16 mouse cellular contexts compared by ENCODE assay signal in genomic region chr16:24593535-24593934, GRCm38 (mm10).
DNase-seq lines count a peak whose midpoint lies in the region; TF ChIP-seq lines count a peak whose summit lies in the region.
"Had no signal": no experiment of that assay in that cellular context is flagged by ENCODE, and none has a peak within 500 bp of the region (broad histone marks: within the 10 kb centered on the region; RNA-seq: fewer than 3 reads in every experiment).

No protein-coding gene starts in this region.

- peak; percentile 54 to 85 for DNase-seq in spleen, adult 2 months (ENCODE audit: low read depth in 1 of 2, low spot score in 2 of 2)
- no peak for DNase-seq in spleen, postnatal 14 days (ENCODE audit: low spot score in 2 of 2)
- DNase-seq in monocyte, adult 2 months (ENCODE audit: low read depth in 1 of 2, low spot score in 2 of 2), result peak; percentile 50 to 63
- no peak for DNase-seq in yolk sac, embryonic 10.5 days (ENCODE audit: low spot score)
- DNase-seq in adrenal gland, postnatal 14 days, result no peak
- DNase-seq in layer of hippocampus, postnatal 10 days (ENCODE audit: low spot score in 2 of 2), result no peak
- DNase-seq: cerebellum, adult 9-10 months; embryo, embryonic 11 days; kidney, adult 18-20 months; kidney, postnatal 4 days; layer of hippocampus, postnatal 36 days; thymus, adult 18-20 months had no signal

- H3K4me1 ChIP-seq in spleen, adult 2 months (ENCODE audit: control insufficient read depth, insufficient read depth, insufficient read length), result peaks cover 11% of the 10 kb centered on the region
- peaks cover 6% of the 10 kb centered on the region for H3K4me1 ChIP-seq in brown adipose tissue, adult 24 weeks (ENCODE audit: control insufficient read depth, insufficient read depth, insufficient read length, low read length)
- H3K4me1 ChIP-seq: forebrain, embryonic 12.5 days; hindbrain, embryonic 13.5 days; liver, embryonic 15.5 days had no signal

- no peak overlapping the region for H3K4me3 ChIP-seq in spleen, adult 2 months (ENCODE audit: extremely low read depth, insufficient read depth, insufficient read length)
- H3K4me3 ChIP-seq in brown adipose tissue, adult 24 weeks (ENCODE audit: insufficient read depth, low read depth, low read length), result no peak overlapping the region
- H3K4me3 ChIP-seq: forebrain, embryonic 12.5 days; hindbrain, embryonic 13.5 days; liver, embryonic 15.5 days had no signal

- no peaks in the 10 kb centered on the region for H3K36me3 ChIP-seq in spleen, adult 2 months (ENCODE audit: control insufficient read depth, insufficient read depth, low read length)
- H3K36me3 ChIP-seq: forebrain, embryonic 12.5 days; hindbrain, embryonic 13.5 days; liver, embryonic 15.5 days had no signal

- no peak for TF ChIP-seq CTCF in spleen, adult 2 months (IDR thresholded peaks at IDR 0.05; ENCODE audit: extremely low read depth, insufficient read depth, insufficient read length, insufficient replicate concordance)

- peak overlapping the region; percentile 77 for H3K27ac ChIP-seq in spleen, adult 2 months (ENCODE audit: insufficient read depth, low read length)
- peak overlapping the region; percentile 47; the same call in 1 of the 2 replicates for H3K27ac ChIP-seq in brown adipose tissue, adult 24 weeks (replicated peaks; ENCODE audit: low read depth, low read length)
- H3K27ac ChIP-seq: forebrain, embryonic 12.5 days; hindbrain, embryonic 13.5 days; liver, embryonic 15.5 days had no signal

- WGBS in spleen, adult 2 months, result 32% methylated on average over 4 of the region's 4 CpGs

- no peaks in the 10 kb centered on the region for H3K27me3 ChIP-seq in spleen, adult 2 months (ENCODE audit: control insufficient read depth, insufficient read depth, low read length)
- H3K27me3 ChIP-seq: forebrain, embryonic 12.5 days; hindbrain, embryonic 13.5 days; liver, embryonic 15.5 days had no signal

- TF ChIP-seq POLR2A in spleen, adult 2 months (IDR thresholded peaks at IDR 0.05; ENCODE audit: low read depth, low read length), result no peak

Comparison
In these comparisons a context has a peak if more than half of its experiments do, and no peak if none do; other contexts are left out.
1. DNase-seq: peak in spleen, adult 2 months (2 of 2) and monocyte, adult 2 months (2 of 2); none in spleen, postnatal 14 days (0 of 2), yolk sac, embryonic 10.5 days (single experiment), adrenal gland, postnatal 14 days (single experiment) and layer of hippocampus, postnatal 10 days (0 of 2).